Mouse (Mus musculus) WW6 (cell line): ENCODE results near the gene Tspan7.

Source experiments
- DNase-seq: peaks from one replicate; pipeline ENCODE4 v3.0.0-alpha.2; 2013; ENCODE audit warnings: low read depth, low spot score

Tspan7 gene

DNA sequence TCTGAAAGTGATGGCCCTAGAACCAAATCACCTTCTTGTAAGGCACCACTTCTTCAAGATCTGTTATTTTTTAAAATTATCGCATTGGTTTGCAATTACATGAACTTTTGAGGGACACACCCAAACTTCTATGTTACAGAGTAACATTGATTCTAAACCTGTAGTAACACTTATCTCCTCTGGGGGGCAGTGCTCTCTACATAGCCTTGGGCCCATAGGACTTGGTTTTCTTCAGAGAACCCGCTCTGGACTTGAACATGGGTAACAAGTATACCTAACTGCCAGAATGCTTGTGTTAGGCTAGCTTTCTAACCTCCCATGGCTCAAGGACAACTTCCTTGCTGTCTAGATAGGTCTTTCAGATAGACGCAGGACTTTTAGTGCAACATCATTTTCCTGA lies 64.8 kb downstream of the Tspan7 start:
- no peak for DNase-seq

DNA sequence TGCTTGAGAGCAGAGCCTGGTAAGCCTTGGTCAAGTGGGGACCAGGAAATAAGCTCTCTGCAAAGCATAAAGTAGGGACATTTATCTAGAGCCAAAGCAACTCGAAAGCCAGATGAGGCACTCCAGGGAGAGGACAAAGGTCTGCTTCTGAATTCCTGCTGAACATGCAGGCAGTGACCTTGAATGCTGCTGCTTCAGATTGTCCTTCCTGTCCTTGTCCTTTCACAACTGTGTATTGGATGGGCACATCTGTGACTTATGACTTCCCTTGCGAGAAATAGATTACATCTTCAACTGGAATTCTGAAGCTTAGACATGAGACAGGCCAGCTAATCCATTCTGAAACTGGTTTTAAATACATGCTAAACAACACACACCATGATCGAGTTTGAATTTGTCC lies 71.9 kb downstream of the Tspan7 start:
- no peak for DNase-seq

GRCm38 (mm10) chrX:10557596-10557995 lies 72.6 kb downstream of the Tspan7 start:
- no peak for DNase-seq

DNA sequence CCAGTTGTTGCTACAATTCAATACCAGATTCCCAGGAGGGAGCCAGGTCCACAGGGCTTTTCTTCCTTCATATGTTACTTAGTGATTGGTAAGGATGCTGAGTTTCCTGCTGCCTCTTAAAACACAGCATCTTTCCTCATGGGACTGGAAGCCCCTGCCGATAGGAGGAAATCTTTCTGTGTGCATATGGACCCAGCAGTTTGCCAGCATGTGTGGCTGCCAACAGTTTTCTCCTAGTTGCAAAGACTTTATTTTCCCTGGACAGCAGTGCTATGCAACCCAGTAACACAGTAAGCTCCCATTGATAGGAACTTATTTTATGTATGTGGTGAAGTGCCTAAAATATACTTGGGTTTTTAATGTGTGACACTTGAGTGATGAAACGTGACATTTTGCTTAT lies 73.7 kb downstream of the Tspan7 start:
- no peak for DNase-seq

DNA sequence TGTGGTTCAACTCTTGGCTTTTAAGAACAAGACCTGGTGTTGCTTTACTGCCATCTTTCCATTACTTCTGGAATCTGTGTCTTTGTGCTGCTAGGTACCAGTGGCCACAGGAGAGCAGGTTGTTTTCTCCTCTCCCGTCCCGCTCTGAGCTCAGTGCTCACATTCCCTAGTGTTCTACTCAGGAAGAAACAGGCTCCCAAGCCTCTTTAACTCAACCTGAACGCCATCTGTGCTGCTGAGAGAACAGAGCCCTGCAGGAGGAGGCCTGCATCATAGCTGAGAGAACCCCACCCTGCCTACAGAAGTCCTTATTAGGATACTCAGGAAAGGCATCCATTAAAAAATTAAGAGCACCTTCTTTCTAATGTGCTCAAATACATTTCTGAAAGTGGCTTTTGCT lies 80.9 kb downstream of the Tspan7 start:
- DNase-seq = no peak

- no peak for DNase-seq
These were observed 89.6 kb downstream of the Tspan7 start for GRCm38 (mm10) chrX:10574523-10574922.

DNA sequence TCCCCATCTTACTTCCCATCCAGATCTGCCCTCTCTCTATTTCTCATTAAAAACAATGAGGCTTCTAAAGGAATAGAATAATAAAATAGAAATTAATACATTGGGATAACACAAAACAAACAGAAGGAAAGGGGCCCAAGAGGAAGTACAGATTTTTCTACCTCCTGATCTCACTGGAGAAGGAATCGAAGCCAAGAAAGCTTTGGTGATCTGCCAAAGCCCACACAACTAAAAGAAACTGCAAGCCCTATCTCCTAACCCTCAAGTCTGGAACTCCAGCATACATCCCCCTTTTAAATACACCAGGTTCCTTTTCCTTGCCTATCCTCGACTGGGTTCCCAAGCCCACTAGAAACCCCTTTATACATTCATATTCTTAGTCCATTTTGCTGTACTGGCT lies 90.4 kb downstream of the Tspan7 start:
- DNase-seq = no peak

- DNase-seq = no peak
These were observed 91.4 kb downstream of the Tspan7 start for GRCm38 (mm10) chrX:10576349-10576748.

- no peak for DNase-seq
These were observed 92.4 kb downstream of the Tspan7 start for GRCm38 (mm10) chrX:10577356-10577755.

- DNase-seq = no peak
These were observed 97.8 kb downstream of the Tspan7 start for GRCm38 (mm10) chrX:10582731-10583130.

DNA sequence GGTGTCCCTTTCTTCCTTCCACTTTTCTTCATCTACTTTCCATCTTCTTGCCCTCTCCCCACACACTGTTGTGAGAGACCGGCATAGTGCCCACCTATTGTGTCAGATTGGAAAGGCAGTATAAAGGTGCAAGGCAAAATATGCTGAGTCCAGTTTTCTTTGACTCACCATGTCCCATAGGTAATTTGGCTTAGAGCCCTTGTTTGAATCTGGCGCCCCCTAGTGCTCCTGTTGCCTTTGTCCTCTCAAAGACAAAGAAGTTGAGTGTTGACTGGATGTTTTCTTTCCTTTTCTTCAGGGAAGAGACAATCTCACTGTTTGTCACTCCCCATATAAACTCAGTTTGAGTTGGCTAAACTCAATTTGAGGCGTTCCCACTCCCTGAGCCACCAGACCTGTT lies 107.3 kb downstream of the Tspan7 start:
- no peak for DNase-seq

- no peak for DNase-seq
These were observed 108.6 kb downstream of the Tspan7 start for GRCm38 (mm10) chrX:10593561-10593960.

GRCm38 (mm10) chrX:10617119-10617518 lies 132.2 kb downstream of the Tspan7 start:
- DNase-seq = no peak

GRCm38 (mm10) chrX:10641062-10641461 lies 156.1 kb downstream of the Tspan7 start:
- no peak for DNase-seq
